Comparison of ENCODE assay signal across 27 mouse cellular contexts in genomic region chr15:22046877-22047478, GRCm38 (mm10).
DNase-seq lines count a peak whose midpoint lies in the region; ATAC-seq and TF ChIP-seq lines count a peak whose summit lies in the region.
"Had no signal": no experiment of that assay in that cellular context is flagged by ENCODE, and none has a peak within 500 bp of the region (broad histone marks: within the 10 kb centered on the region; RNA-seq: fewer than 3 reads in every experiment).

No protein-coding gene starts in this region.

- no peak overlapping the region; the same call in 1 of the 2 replicates for H3K9ac ChIP-seq in liver, adult 2 months (ENCODE audit: low read depth, low read length)
- H3K9ac ChIP-seq in liver, embryonic 12.5 days, result no peak overlapping the region
- no peak overlapping the region for H3K9ac ChIP-seq in liver, embryonic 15.5 days
- no peak overlapping the region for H3K9ac ChIP-seq in kidney, embryonic 14.5 days (ENCODE audit: low read depth, low read length)
- H3K9ac ChIP-seq: embryonic facial prominence, embryonic 12.5 days; embryonic facial prominence, embryonic 15.5 days; forebrain, postnatal 0 days; heart, embryonic 12.5 days; heart, embryonic 15.5 days; hindbrain, embryonic 12.5 days; hindbrain, embryonic 15.5 days had no signal

- 0 out of 2 replicates have a peak overlapping the region, but pooled peaks have one; percentile 32 for H3K27ac ChIP-seq in liver, adult 2 months (replicated peaks; ENCODE audit: insufficient read depth, low read depth, low read length)
- H3K27ac ChIP-seq in liver, embryonic 12.5 days, result no peak overlapping the region
- no peak overlapping the region for H3K27ac ChIP-seq in liver, embryonic 15.5 days (replicated peaks)
- H3K27ac ChIP-seq in kidney, embryonic 14.5 days (ENCODE audit: low read depth, low read length), result no peak overlapping the region
- H3K27ac ChIP-seq: embryonic facial prominence, embryonic 12.5 days; embryonic facial prominence, embryonic 15.5 days; gastrocnemius, adult 2 months; heart, embryonic 15.5 days; hindbrain, embryonic 12.5 days; hindbrain, embryonic 15.5 days had no signal

- H3K4me1 ChIP-seq in liver, adult 2 months (ENCODE audit: control insufficient read depth, insufficient read depth, low read length), result peaks cover 8% of the 10 kb centered on the region
- H3K4me1 ChIP-seq in liver, embryonic 12.5 days, result no peaks in the 10 kb centered on the region
- no peaks in the 10 kb centered on the region for H3K4me1 ChIP-seq in liver, embryonic 15.5 days (replicated peaks)
- H3K4me1 ChIP-seq in kidney, embryonic 14.5 days (ENCODE audit: control insufficient read depth, insufficient read depth, low read length), result no peaks in the 10 kb centered on the region
- H3K4me1 ChIP-seq: embryonic facial prominence, embryonic 12.5 days; embryonic facial prominence, embryonic 15.5 days; heart, embryonic 12.5 days; heart, embryonic 15.5 days; hindbrain, embryonic 12.5 days; hindbrain, embryonic 15.5 days had no signal

- no peaks in the 10 kb centered on the region for H3K27me3 ChIP-seq in liver, adult 2 months (ENCODE audit: control insufficient read depth, insufficient read depth, low read length)
- H3K27me3 ChIP-seq in liver, embryonic 12.5 days (replicated peaks), result no peaks in the 10 kb centered on the region
- no peaks in the 10 kb centered on the region for H3K27me3 ChIP-seq in liver, embryonic 15.5 days
- H3K27me3 ChIP-seq in kidney, embryonic 14.5 days (ENCODE audit: control insufficient read depth, insufficient read depth, low read length), result no peaks in the 10 kb centered on the region
- H3K27me3 ChIP-seq: CH12.LX; embryonic facial prominence, embryonic 12.5 days; embryonic facial prominence, embryonic 15.5 days; heart, embryonic 12.5 days; heart, embryonic 15.5 days; hindbrain, embryonic 12.5 days; hindbrain, embryonic 15.5 days had no signal

- no peak; the same call in 1 of the 2 replicates for ATAC-seq in liver, embryonic 12.5 days
- ATAC-seq in liver, embryonic 15.5 days (ENCODE audit: insufficient read depth), result peak; percentile 77
- no peak for ATAC-seq in kidney, embryonic 14.5 days (ENCODE audit: low FRiP score, low TSS enrichment)
- ATAC-seq: forebrain, embryonic 14.5 days; forebrain, postnatal 0 days had no signal

- no peak for TF ChIP-seq CTCF in liver, adult 2 months (IDR thresholded peaks at IDR 0.05; ENCODE audit: low read depth, low read length)

- H3K79me2 ChIP-seq in liver, adult 2 months (ENCODE audit: control insufficient read depth, insufficient read depth, low read length), result no peaks in the 10 kb centered on the region

- H3K4me3 ChIP-seq in liver, adult 2 months (ENCODE audit: insufficient read depth, low read depth, low read length), result peak overlapping the region; percentile 37; the same call in 1 of the 2 replicates
- no peak overlapping the region for H3K4me3 ChIP-seq in liver, embryonic 12.5 days
- no peak overlapping the region for H3K4me3 ChIP-seq in liver, embryonic 15.5 days (replicated peaks)
- H3K4me3 ChIP-seq in kidney, embryonic 14.5 days (ENCODE audit: low read length), result no peak overlapping the region
- H3K4me3 ChIP-seq: embryonic facial prominence, embryonic 12.5 days; embryonic facial prominence, embryonic 15.5 days; gastrocnemius, adult 2 months; heart, embryonic 12.5 days; heart, embryonic 15.5 days; hindbrain, embryonic 12.5 days; hindbrain, embryonic 15.5 days had no signal

- no peak overlapping the region for H3K4me2 ChIP-seq in liver, embryonic 12.5 days
- H3K4me2 ChIP-seq in liver, embryonic 15.5 days, result no peak overlapping the region
- no peak overlapping the region for H3K4me2 ChIP-seq in kidney, embryonic 14.5 days (replicated peaks; ENCODE audit: low read depth, low read length)
- H3K4me2 ChIP-seq: embryonic facial prominence, embryonic 12.5 days; embryonic facial prominence, embryonic 15.5 days; heart, embryonic 12.5 days; heart, embryonic 15.5 days; hindbrain, embryonic 12.5 days; hindbrain, embryonic 15.5 days had no signal

- no peaks in the 10 kb centered on the region for H3K9me3 ChIP-seq in liver, embryonic 12.5 days (replicated peaks)
- H3K9me3 ChIP-seq in liver, embryonic 15.5 days (replicated peaks), result no peaks in the 10 kb centered on the region
- no peaks in the 10 kb centered on the region for H3K9me3 ChIP-seq in kidney, embryonic 14.5 days (ENCODE audit: control insufficient read depth, low read length)
- H3K9me3 ChIP-seq: embryonic facial prominence, embryonic 12.5 days; embryonic facial prominence, embryonic 15.5 days; heart, embryonic 12.5 days; heart, embryonic 15.5 days; hindbrain, embryonic 12.5 days; hindbrain, embryonic 15.5 days had no signal

- no peak for TF ChIP-seq POLR2A in liver, adult 2 months (IDR thresholded peaks at IDR 0.05; ENCODE audit: extremely low read depth, insufficient read depth, low read length)

- H3K36me3 ChIP-seq in liver, adult 2 months (ENCODE audit: control insufficient read depth, insufficient read depth, low read length), result no peaks in the 10 kb centered on the region
- no peaks in the 10 kb centered on the region for H3K36me3 ChIP-seq in liver, embryonic 12.5 days
- no peaks in the 10 kb centered on the region for H3K36me3 ChIP-seq in liver, embryonic 15.5 days (replicated peaks)
- no peaks in the 10 kb centered on the region for H3K36me3 ChIP-seq in kidney, embryonic 14.5 days (ENCODE audit: control insufficient read depth, insufficient read depth, low read length)
- H3K36me3 ChIP-seq: embryonic facial prominence, embryonic 12.5 days; embryonic facial prominence, embryonic 15.5 days; heart, embryonic 12.5 days; heart, embryonic 15.5 days; hindbrain, embryonic 12.5 days; hindbrain, embryonic 15.5 days had no signal

- peak; percentile 94 for DNase-seq in liver, adult 2 months (ENCODE audit: extremely low read depth, low read depth, low spot score)
- peak; percentile 7 for DNase-seq in R1 (ENCODE audit: low read depth, low spot score)
- no peak for DNase-seq in embryo, embryonic 10 days (ENCODE audit: low spot score)
- DNase-seq in thymus, postnatal 25 days, result no peak
- DNase-seq: adrenal gland, postnatal 10 days; adrenal gland, postnatal 36 days; B cell, adult 2 months; cerebellum, adult 18-20 months; cerebellum, adult 9-10 months; cerebellum, postnatal 14 days; forebrain, postnatal 0 days; gastrocnemius, adult 2 months; gastrocnemius, postnatal 14 days; heart, adult 18-20 months; heart, postnatal 10 days; heart, postnatal 36 days had no signal

- 32% methylated on average over 4 of the region's 4 CpGs for WGBS in liver, adult 2 months
- WGBS in liver, embryonic 12.5 days (ENCODE audit: insufficient replicate concordance), result 54% methylated on average over 4 of the region's 4 CpGs
- 53% methylated on average over 4 of the region's 4 CpGs for WGBS in liver, embryonic 15.5 days (ENCODE audit: insufficient replicate concordance)
- WGBS in kidney, embryonic 14.5 days, result 76% methylated on average over 4 of the region's 4 CpGs

Comparison
In these comparisons a context has a peak if more than half of its experiments do, and no peak if none do; other contexts are left out.
1. DNase-seq: peak in liver, adult 2 months (single experiment) and R1 (single experiment); none in embryo, embryonic 10 days (single experiment) and thymus, postnatal 25 days (single experiment).